Mouse (Mus musculus) midbrain, embryonic 16.5 days (tissue): ENCODE measurements at regions not wholly inside any gene's neighbourhood (a gene's known extent, or its start where the extent isn't known, plus 50 kb on each side); places are given as distances from the start of the nearest gene placed in this dataset.

Experiments
- ATAC-seq: fragments of 200-750 bp; cut with Nextera tagmentation; 2 replicates; pipeline ENCODE4 v1.8.0; 2017; ENCODE audit warnings: moderate TSS enrichment
- H3K27ac ChIP-seq: fragments of 300-500 bp; sonication (generic); 2 replicates; pipeline ENCODE4 v1.5.1; 2014; ENCODE audit warnings: mild to moderate bottlenecking, low read length, mixed read lengths
- H3K27me3 ChIP-seq: fragments of 300-500 bp; sonication (generic); 2 replicates; pipeline ENCODE4 v1.6.1; 2014; ENCODE audit warnings: low read depth, low read length, mixed read lengths; ENCODE audit not compliant: control insufficient read depth, insufficient read depth
- H3K36me3 ChIP-seq: fragments of 300-500 bp; sonication (generic); 2 replicates; pipeline ENCODE4 v1.6.1; 2014; ENCODE audit warnings: mild to moderate bottlenecking, low read length, moderate library complexity, mixed read lengths; ENCODE audit not compliant: control insufficient read depth, insufficient read depth
- H3K4me1 ChIP-seq: fragments of 300-500 bp; sonication (generic); 2 replicates; pipeline ENCODE4 v1.6.1; 2014; ENCODE audit warnings: mild to moderate bottlenecking, low read length, mixed read lengths; ENCODE audit not compliant: control insufficient read depth, insufficient read depth
- H3K4me2 ChIP-seq: fragments of 300-500 bp; sonication (generic); 2 replicates; pipeline ENCODE4 v1.6.1; 2014; ENCODE audit warnings: mild to moderate bottlenecking, low read length, mixed read lengths
- H3K4me3 ChIP-seq: fragments of 300-500 bp; sonication (generic); 2 replicates; pipeline ENCODE4 v1.5.1; 2014; ENCODE audit warnings: low read depth, mild to moderate bottlenecking, low read length, moderate library complexity, mixed read lengths
- H3K9ac ChIP-seq: fragments of 300-500 bp; sonication (generic); 2 replicates; pipeline ENCODE4 v1.6.1; 2014; ENCODE audit warnings: low read depth, low read length, mixed read lengths
- H3K9me3 ChIP-seq: fragments of 300-500 bp; sonication (generic); replicated peaks from 2 replicates; pipeline ENCODE4 v1.6.1; 2014; ENCODE audit warnings: mild to moderate bottlenecking, low read length, mixed read lengths; ENCODE audit not compliant: control insufficient read depth, poor library complexity, severe bottlenecking
- WGBS: fragments of 180-500 bp; shearing (Covaris S2); extraction: QIAGEN DNeasy Blood & Tissue Kit; methylation state at CpG from one replicate; pipeline ENCODE4 v1.1.7; 2014; 5-methylcytosine and 5-hydroxymethylcytosine counted together

DNA sequence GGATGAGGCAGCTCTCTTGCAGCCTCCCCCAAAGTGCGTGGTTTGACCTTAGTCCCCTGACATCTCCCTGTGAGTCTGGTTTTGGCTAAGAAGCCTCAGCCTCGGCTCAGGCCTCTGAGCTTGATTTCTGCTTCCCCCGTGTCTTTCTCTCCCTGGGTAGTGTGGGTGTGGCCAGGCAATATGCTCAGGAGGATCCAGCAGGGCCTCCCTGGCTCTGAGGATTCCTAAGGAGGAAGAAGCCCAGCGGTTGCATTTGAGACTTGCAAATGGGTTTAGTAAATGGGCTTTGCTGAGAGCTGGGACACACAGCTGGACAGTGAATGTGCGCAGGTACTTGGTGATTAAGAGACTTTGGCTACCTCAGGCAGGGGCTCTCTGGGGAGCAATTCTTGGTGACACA lies 238.0 kb upstream of the 4931429L15Rik start:
- Histone ChIP-seq H3K9me3 (no peaks in the 10 kb centered on the region), H3K4me1 (peaks cover 9% of the 10 kb centered on the region), H3K9ac (no peak overlapping the region), H3K4me3 (no peak overlapping the region), H3K27me3 (no peaks in the 10 kb centered on the region), H3K27ac (no peak overlapping the region), H3K36me3 (no peaks in the 10 kb centered on the region), H3K4me2 (no peak overlapping the region)
- 33% methylated on average over 5 of the region's 5 CpGs for WGBS
- ATAC-seq, result no peak

DNA sequence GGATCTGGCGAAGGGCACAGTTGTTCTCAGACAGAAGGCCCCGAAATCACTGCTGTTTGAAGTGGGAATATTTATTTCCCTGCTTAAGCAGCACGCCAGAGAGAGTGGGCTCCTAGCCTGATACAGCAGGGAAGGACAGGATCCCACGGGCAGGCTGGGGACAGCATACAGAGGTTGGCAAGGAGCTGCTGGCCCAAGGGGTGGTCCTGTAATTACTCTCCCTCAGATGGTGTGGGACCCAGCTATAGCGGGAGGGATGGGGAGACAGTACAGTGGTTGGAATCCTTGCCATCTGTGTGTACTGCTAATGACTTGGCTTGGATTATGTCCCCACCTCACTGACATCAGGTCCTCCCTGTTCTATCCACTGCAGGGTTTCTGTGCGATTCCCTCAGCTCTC lies 235.4 kb upstream of the 4931429L15Rik start:
- no peak overlapping the region; the same call in 1 of the 2 replicates for H3K9ac ChIP-seq
- H3K27me3 ChIP-seq, result no peaks in the 10 kb centered on the region
- peak overlapping the region; percentile 35 for H3K27ac ChIP-seq
- H3K36me3 ChIP-seq, result no peaks in the 10 kb centered on the region
- no peaks in the 10 kb centered on the region for H3K9me3 ChIP-seq
- 8% methylated on average over 6 of the region's 6 CpGs for WGBS
- no peak overlapping the region for H3K4me3 ChIP-seq
- no peak overlapping the region for H3K4me2 ChIP-seq
- ATAC-seq, result peak; percentile 76; the same call in 1 of the 2 replicates
- H3K4me1 ChIP-seq, result peaks cover 9% of the 10 kb centered on the region

DNA sequence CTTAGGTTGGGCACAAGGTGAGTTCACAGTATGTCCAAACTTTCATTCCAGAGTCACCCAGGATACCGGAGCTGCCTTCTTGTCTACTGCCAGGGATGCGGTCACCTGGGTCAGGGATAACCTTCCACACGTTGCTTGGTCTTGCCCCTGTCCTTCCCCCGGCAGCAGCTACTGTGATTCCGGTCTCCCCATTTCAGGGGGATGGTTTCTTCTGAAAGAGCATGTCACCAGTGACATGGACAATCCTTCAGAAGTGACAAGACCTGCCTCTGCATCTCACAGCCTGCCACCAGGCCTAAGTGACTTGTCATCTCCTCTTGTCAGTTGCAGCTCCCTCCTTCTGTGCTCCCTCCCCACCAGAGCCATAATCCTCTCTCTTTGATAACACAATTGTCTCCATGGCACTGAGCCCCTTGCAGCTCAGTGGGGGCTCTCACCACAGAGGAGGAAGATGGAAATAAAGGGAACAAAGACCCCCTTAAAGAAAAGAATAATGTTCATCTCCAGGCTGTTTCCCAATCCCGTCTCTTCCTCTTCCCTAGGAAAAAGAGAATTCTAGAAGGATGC lies 234.9 kb upstream of the 4931429L15Rik start:
- no peak for ATAC-seq
- WGBS, result 28% methylated on average over 6 of the region's 6 CpGs
- peak overlapping the region; percentile 35 for H3K27ac ChIP-seq

DNA sequence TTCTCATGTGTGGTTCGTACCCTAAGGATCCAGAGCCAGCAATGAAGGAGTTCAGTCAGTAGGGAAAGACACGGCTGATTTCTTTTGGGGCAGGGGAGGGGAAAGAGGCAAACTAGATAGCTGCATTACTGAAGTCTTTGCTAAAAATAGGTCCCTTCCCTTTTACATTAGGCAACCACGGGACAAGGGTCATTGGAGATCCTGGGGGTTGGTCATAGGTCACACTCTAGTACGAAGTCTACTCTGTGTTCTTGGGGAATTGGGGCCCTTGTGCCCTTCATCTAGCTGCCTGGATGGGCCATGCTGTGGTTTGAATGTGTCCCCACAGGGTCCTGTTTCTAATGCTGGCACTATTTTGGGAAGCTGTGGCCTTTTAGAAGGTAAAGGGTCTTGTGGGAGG lies 229.6 kb upstream of the 4931429L15Rik start:
- Histone ChIP-seq H3K4me3 (no peak overlapping the region), H3K36me3 (no peaks in the 10 kb centered on the region), H3K9ac (no peak overlapping the region), H3K9me3 (no peaks in the 10 kb centered on the region), H3K4me1 (no peaks in the 10 kb centered on the region; the same call in 1 of the 2 replicates), H3K27me3 (no peaks in the 10 kb centered on the region), H3K4me2 (no peak overlapping the region), H3K27ac (no peak overlapping the region)
- WGBS, result 92% methylated on average over 4 of the region's 4 CpGs
- no peak for ATAC-seq

More for the DNA sequence above, 234.9 kb upstream of the 4931429L15Rik start:
- Histone ChIP-seq H3K4me3 (no peak overlapping the region), H3K27me3 (no peaks in the 10 kb centered on the region), H3K4me2 (no peak overlapping the region), H3K36me3 (no peaks in the 10 kb centered on the region), H3K9me3 (no peaks in the 10 kb centered on the region), H3K4me1 (peaks cover 9% of the 10 kb centered on the region), H3K9ac (no peak overlapping the region; the same call in 1 of the 2 replicates)

DNA sequence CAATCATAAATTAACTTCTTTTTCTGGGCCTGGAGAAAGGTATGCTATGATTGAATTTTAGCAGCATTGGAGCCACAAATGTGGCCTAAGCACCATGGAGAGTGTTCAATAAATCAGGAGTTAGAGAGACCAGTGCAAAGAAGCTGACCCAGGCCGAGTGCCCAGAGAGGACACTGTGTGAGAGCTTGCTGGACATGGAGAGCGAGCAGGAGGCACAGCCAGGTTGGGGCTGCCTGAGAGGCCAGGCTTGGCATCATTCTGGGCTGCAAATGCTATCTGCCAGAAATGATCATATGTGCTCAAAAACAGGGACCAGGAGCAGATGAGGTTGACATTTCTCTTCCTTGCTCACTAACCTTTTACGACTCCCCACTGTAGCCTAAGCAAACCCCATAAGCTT lies 224.5 kb upstream of the 4931429L15Rik start:
- no peak overlapping the region for H3K4me2 ChIP-seq
- no peak overlapping the region for H3K9ac ChIP-seq
- 0 out of 2 replicates have a peak, but pooled peaks cover 3% of the 10 kb centered on the region for H3K4me1 ChIP-seq
- no peak overlapping the region for H3K27ac ChIP-seq
- H3K9me3 ChIP-seq, result no peaks in the 10 kb centered on the region
- no peaks in the 10 kb centered on the region for H3K27me3 ChIP-seq
- H3K4me3 ChIP-seq, result no peak overlapping the region
- ATAC-seq, result no peak
- H3K36me3 ChIP-seq, result no peaks in the 10 kb centered on the region
- WGBS, result 90% methylated on average over 3 of the region's 3 CpGs

DNA sequence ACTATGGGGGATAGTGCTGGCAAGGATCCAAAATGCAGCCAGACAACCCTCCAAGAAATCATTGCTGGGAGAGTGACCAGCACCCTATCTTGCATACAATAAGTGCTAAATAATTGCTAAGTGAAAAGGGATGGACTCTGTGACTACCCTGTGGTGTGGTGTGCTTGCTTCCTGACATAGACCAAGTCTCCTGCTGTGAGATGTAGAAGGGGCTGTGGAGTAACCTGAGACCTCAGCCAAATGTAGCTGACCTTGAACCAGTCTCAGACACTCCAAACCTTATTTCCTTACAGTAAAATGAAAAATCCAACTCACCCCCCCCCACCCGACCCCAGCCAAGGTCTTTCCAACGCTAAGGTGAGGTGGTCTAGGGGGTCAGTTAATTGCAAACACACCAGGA lies 221.2 kb upstream of the 4931429L15Rik start:
- no peaks in the 10 kb centered on the region for H3K36me3 ChIP-seq
- WGBS, result 70% methylated on average over 2 of the region's 2 CpGs
- H3K4me1 ChIP-seq, result 0 out of 2 replicates have a peak, but pooled peaks cover 3% of the 10 kb centered on the region
- H3K27me3 ChIP-seq, result no peaks in the 10 kb centered on the region
- no peaks in the 10 kb centered on the region for H3K9me3 ChIP-seq
- H3K4me2 ChIP-seq, result no peak overlapping the region
- no peak overlapping the region for H3K27ac ChIP-seq
- no peak overlapping the region for H3K9ac ChIP-seq
- ATAC-seq, result no peak
- no peak overlapping the region for H3K4me3 ChIP-seq

DNA sequence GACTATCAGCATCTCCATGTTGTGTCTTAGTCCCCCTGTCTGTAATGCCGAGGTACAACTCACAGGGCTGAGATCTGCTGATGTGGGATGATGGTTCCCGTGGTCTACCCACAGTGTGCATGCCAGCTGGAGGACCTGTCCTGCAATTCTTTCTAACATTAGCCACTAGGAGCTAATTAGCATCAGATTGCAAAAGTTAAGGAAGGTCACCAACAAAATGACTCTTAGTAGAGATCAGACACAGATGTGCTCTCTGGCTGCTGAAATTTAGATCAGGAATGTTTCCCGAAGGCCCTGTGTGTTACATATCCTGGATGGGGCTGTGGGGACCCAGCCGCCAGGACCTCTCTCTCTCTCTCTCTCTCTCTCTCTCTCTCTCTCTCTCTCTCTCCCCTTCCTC lies 218.8 kb upstream of the 4931429L15Rik start:
- Histone ChIP-seq H3K4me2 (no peak overlapping the region), H3K4me3 (no peak overlapping the region), H3K36me3 (no peaks in the 10 kb centered on the region), H3K27ac (no peak overlapping the region), H3K4me1 (0 out of 2 replicates have a peak, but pooled peaks cover 3% of the 10 kb centered on the region), H3K27me3 (no peaks in the 10 kb centered on the region), H3K9ac (no peak overlapping the region), H3K9me3 (no peaks in the 10 kb centered on the region)
- no peak for ATAC-seq
- WGBS, result 73% methylated on average over 4 of the region's 4 CpGs

DNA sequence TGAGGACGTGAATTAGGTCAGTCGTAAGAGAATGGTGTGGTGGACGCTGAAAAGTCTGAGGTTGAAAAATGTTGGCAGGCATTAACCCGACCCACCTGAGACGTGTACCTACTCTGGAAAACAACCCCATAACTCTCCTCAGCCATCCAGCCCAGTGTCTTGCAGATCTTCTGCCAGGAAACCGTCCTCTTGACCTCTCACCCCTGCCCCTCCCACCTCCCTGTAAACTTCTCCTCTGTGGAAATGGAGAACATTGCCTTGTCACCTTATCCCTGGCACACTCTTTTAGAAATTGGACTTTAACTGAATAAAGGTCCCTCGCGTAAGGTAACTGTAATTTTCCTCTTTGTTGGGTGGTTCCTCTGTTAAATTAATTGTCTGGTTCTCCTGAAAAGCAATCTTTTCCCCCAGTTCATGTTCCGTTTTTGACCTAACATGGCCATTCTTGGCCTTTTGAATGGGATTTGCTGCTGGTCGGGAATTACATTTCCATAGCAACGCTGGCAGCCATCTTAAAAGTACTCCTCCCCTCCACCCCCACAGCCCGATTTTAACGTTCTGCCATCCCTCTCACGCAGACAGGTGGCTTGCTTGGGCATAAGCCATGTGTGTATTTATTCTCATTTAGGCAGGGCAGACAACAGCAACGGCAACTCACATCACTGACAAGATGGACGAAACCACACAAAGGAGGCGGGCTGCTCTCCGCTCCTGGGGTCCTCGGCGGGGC lies 196.8 kb upstream of the 4931429L15Rik start:
- no peak overlapping the region for H3K4me3 ChIP-seq
- H3K4me2 ChIP-seq, result no peak overlapping the region
- ATAC-seq, result no peak
- no peaks in the 10 kb centered on the region for H3K36me3 ChIP-seq
- 75% methylated on average over 20 of the region's 20 CpGs for WGBS
- no peaks in the 10 kb centered on the region for H3K4me1 ChIP-seq
- no peak overlapping the region for H3K27ac ChIP-seq
- H3K27me3 ChIP-seq, result no peaks in the 10 kb centered on the region
- H3K9ac ChIP-seq, result no peak overlapping the region
- H3K9me3 ChIP-seq, result no peaks in the 10 kb centered on the region

DNA sequence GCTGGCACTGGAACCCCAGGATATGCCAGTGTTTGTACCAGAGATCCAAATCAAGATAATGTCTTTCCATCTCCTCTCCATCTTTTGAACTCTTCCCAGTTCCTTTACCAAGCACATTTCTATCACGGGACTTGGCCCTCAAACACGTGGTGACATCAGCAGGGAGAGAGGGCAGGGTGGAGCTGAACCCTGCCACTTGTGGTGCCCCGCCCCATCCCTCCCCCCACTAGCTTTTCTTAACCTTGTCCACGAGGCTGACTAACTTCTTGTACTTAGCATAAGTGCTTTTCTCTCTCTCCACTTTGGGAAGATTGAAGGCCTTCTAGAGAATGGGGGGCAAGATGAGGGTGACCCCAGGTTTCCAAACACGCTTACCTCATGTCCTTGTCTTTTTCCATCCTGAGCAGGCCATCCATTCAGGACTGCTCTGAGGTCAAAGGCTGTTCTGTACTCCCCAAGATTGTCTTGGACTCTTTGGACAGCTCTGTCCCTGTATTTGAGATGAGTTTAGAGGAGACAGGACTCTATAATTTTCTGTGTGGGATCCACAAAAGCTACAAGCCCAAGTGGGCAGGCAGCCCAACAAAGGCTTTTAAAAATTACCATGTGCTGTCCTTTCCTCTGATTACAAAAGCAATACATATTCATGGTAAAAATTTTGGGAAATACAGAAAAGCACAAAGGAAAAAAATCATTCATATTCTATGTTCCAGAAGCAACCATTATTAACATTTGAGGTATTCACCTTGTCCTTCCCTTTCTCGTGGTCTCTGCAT lies 192.7 kb upstream of the 4931429L15Rik start:
- no peaks in the 10 kb centered on the region for H3K36me3 ChIP-seq
- H3K27me3 ChIP-seq, result no peaks in the 10 kb centered on the region
- 80% methylated on average over 6 of the region's 6 CpGs for WGBS
- H3K4me2 ChIP-seq, result no peak overlapping the region
- H3K9me3 ChIP-seq, result no peaks in the 10 kb centered on the region
- no peak overlapping the region for H3K9ac ChIP-seq
- no peak overlapping the region for H3K27ac ChIP-seq
- no peak overlapping the region for H3K4me3 ChIP-seq
- no peak for ATAC-seq
- H3K4me1 ChIP-seq, result peaks cover 6% of the 10 kb centered on the region; the same call in 1 of the 2 replicates
